Mouse (Mus musculus): ENCODE results near the gene Sdk2. TPM values are rescaled to one million over a fixed set of nuclear protein-coding genes. Genes with fewer than 3 reads are reported as not detected.
A peak's percentile ranks its signal among the peaks of the same experiment; 100 is the strongest.

Sdk2 gene
- total RNA-seq, 2 experiments from 2014 or later, result not detected

DNA sequence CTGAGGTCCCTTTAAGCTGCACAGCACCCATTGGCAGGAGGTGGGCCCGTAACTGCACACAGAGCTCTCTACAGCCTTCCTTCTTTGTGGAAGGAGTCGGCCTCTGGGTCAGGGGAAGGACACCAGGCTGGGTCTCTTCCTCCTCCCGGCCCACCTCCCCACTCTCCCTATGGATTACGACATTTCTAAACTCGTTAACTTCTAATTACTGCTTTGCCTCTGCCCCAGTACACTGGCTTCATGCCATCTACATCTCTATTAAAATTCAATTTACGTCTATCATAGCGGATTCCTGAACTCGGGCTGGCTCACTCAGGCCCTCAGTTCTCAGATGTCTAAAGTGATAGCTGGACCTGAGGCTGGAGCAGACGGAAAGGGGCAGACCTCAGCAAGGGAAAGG, 133.2 kb downstream of the Sdk2 start:
- ATAC-seq (replicated peaks; ENCODE audit: poor library complexity), result no peak

DNA sequence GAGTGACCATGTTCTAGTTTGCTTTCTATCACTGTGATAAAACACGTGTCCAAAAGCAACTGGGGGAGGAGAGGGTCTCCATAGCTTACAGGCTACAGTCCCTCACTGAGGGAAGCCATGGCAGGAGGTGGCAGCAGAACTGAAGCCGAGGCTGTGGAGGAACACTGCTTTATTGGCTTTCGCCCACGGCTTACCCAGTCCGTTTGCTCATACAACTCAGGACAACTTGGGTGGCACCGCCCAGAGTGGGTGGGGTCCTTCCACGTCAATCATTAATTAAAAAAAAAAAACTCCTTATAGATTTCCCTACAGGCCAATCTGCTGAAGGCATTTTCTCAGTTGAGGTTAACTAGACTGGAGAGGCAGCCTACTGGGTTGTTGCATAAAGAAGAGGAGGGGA, 133.9 kb downstream of the Sdk2 start:
- no peak for ATAC-seq (replicated peaks; ENCODE audit: poor library complexity)

DNA sequence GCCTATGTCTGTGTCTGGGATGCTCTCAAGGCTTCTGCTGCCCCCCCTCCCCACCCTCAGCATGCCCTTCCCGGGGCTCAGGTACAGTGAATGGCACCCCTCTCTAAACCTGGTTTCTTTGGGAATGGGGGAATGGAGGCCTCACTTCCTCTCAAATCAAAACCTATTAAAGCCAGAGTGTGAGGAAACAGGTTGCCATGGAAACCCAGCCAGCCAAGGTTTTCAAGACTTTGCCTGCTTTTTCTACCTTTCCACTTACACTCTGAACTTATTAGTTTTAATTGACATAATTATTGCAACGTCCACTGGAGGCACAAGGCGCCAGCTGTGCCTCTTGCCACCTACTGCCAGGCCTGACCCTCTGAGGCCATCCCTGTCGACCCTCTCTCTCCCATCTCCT, 135.1 kb downstream of the Sdk2 start:
- no peak for ATAC-seq (replicated peaks; ENCODE audit: poor library complexity)

DNA sequence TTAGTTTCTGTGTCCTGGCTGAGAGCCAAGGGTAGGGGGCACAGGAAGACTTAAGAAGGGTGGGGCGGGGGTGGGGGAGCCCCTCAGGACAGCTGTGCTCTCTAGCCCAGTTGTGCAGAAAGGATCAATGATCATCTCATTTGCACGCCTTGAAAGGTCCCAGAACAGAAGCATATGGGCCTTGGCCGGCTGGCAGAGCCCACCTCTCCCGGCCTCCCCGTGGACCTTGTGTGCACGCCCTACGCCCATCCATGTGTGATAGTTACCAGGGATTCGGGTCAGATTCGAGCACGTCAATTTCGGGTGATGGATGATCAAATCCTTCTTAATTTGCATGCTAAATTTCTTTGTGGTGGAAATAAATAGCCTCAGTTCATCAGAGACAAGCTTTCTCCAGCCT, 136.7 kb downstream of the Sdk2 start:
- no peak for ATAC-seq (replicated peaks; ENCODE audit: poor library complexity)

DNA sequence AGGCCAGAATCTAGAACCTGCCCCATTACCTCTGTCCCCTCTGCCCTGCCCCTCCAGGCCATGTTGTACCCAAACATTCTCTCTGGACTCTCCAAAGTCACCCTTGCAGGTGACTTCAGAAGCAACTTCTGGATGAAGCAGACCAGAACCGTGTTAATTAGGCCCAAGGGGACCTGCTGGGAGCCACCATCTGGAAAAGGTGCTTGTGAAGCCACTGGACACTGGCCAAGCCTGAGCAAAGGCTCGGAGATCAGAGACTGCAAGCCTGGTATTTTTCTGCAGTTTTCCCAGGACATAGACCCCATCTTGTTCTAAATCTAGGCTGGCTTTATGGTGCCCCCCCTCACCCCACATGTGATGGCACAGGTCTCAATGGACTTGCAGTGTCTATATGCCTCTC, 138.0 kb downstream of the Sdk2 start:
- no peak for ATAC-seq (replicated peaks; ENCODE audit: poor library complexity)

DNA sequence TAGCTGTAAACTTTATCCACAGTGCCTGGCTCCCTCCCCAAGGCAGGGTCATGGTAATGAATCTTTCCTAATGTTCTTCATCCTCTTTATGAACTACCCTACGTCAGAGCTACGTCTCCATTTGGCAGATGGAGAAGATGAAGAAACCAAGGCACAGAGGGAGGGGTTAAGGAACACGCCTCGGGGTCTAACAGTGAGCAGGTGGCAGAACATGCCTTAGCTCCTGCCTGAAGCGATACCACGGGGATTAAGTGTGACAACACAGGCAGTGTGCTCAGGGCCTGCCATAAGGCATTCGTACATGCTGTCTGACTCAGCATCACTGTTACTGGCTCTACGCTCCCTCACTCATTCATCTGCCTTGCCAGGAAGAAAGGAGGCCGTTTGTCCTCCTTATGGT, 138.6 kb downstream of the Sdk2 start:
- ATAC-seq (replicated peaks; ENCODE audit: poor library complexity), result no peak

DNA sequence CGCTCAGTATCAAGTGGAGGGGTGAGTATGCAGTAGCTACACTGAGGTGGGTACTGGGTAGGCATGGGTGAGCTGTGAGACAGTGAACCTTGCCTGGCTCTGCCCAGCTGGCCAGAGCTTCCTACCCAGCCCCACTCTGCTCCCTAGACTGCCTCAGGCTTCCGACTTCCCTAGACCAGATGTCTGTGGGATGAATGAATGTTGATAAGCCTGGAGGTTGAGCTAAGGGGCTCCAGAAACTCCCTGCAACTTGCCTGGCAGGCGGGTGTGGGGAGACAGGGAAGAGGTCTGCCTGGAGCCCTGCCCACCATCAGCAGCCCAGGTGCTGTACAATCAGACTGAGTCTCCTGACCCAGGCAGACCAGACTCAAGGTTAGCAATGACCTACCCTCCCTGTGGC, 139.0 kb downstream of the Sdk2 start:
- ATAC-seq (replicated peaks; ENCODE audit: poor library complexity), result no peak

DNA sequence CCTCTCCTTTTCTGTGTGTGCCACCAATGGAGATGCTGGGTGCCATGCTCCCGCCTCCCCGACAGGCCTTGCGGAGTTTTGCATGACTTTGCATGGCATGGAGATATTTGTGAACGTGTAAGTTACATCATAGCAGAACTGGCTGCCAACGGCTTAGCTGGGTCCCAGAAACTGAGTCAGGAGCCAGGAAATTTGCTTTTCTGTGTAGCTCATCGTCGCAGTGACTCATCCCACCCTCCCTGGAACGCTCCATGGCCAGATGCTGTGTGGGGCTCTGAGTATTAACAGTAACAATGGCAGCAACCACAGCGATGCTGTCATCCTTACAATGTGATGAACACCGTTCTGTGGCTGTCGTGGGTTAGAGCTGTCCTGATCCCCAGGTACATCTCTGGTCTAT, 139.6 kb downstream of the Sdk2 start:
- ATAC-seq (replicated peaks; ENCODE audit: poor library complexity), result no peak

DNA sequence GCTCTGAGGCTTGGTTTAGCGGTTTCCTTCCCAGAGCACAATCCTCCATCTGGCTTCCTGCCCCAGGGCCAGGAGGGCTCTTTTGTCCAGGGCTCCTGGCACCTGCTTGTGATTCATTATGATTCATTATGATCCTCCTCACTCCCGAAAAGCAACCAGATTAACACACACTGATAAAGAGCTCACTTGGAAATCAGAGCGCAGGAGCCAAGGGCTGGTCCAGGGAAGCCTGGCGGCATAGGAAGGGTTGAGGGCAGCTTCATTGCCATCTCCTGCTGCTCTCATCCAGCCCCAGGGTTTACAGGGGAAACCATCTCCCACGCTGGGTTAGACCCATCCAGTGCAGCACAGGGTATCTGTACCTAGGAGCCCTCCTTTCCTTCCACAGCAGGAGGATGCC, 143.7 kb downstream of the Sdk2 start:
- ATAC-seq (replicated peaks; ENCODE audit: poor library complexity), result no peak

DNA sequence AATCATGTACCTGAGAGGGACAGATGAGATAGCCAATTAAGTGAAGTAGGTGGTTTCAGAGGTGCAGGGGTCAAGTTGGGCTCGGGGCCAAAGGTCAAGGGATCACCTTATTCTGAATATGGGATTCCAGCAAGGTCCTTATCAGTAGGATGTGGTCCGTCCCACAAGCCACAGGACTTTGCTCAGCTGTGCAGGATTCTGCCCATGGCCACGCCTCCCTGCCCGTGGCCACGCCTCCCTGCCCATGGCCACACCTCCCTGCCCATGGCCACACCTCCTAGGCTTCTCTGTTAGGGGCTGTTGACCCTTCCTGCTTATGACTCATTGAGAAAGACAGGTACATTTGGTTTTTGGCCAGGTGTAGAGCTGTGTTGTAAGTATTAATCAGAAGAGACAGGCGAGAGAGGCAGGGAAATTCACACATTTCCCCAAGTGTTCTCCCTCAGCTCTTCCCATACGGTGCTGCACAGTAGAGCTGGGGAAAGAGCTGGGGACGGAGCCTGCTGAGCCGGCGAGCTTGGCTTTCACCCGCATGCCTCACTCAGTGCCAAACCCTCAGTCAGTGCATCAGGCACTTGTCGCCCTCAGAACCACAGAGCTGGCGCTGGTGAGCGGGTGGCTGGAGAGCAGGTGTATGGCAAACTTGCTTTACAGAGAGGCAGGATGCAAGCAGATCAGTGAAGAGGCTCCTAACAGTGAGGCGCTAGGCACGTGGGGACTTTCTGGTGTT, 163.6 kb downstream of the Sdk2 start:
- peak; percentile 31; the same call in 1 of the 2 replicates for ATAC-seq (replicated peaks; ENCODE audit: poor library complexity)

DNA sequence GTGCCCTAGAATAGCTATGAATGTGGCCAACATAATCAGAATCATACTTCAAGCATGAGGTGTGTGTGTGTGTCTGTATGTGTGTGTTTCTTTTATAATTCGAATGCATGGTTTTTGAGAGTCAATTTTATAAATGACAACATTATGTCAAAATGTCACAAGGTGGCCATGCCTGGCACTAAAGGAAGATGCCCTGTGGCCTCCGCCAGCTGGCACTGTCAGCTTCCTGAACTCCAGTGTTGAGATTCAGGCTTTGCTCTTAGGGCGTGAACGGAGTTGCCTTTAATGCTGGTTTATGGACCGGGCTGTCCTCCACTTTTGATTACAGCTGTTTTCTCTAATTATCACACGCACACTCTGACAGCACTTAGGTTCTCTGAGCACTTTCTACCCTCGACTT, 164.9 kb downstream of the Sdk2 start:
- ATAC-seq (replicated peaks; ENCODE audit: poor library complexity), result no peak

DNA sequence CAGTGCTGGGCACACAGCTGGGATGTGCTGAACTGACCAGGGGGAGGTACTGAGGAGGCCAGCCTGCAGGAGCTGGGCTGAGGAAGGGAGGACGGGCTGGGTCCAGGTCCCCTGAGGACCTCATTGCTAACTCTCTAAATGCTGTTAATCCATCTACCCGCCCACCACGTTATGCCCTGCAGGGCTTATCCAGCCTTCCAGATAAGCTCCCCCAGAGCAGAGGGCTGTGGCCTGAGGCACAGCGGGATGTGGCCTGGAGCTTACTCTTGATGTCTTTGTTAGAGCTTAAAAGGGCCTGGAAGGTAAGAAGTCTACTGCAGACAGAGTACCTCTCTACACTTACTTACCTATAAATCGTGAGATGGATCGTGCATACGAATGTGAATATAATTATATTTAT, 168.2 kb downstream of the Sdk2 start:
- no peak for ATAC-seq (replicated peaks; ENCODE audit: poor library complexity)

DNA sequence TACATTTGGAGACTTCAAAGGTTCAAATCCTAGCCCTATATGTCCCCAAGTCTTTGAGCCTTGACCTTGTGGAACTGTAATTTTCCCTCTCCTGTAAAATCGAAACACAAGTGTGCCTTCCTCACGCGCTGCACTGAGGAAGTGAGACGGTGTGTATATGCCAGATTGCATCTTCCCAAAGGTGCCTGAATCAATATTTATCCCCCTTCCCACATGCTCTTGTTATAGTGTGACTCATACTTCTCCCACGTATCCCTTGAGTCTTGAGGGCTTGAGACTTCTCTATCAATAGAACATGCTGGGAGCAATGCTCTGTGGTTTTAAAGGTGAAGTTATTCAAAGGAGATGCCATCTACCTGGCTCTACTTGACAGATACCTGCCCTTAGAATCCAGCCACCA, 170.8 kb downstream of the Sdk2 start:
- ATAC-seq (replicated peaks; ENCODE audit: poor library complexity), result no peak

DNA sequence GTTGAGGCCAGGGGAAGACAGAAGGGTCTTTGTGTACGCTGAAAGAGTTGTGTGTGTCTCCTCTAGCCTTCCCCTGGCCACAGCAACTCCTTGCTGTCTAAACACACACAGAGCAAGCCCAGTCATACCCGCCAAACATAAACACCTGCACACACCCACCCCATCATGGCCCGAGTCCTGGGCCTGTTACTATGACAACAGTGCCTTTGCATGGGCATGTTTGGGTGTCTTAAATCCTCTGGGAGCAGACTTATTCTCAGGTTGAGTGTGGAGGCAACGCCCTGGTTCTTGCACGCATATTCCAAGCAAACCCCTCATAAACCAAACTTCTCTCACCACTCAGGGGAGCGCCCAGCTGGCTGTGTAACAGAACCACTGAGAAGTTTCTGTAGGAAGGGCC, 173.9 kb downstream of the Sdk2 start:
- no peak for ATAC-seq (replicated peaks; ENCODE audit: poor library complexity)

DNA sequence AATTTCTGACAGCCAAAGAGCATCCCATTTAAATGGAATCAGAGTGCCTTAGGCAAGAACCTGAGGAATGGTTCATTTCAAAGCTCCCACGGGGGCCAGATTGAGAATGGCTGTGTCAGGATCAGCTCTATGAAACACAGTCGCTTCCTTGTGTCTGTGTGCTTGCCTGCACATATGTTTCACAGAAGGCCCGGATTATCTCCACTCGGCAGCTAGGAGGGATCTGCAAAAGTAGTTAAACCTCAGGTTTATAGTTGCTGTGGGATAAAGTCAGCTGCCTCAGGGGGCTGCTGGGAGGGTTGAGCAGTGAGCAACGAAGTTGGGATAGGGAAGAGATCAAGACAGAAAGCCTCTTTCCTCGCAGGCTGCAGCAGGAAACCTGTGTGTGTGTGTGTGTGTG, 174.8 kb downstream of the Sdk2 start:
- no peak for ATAC-seq (replicated peaks; ENCODE audit: poor library complexity)

DNA sequence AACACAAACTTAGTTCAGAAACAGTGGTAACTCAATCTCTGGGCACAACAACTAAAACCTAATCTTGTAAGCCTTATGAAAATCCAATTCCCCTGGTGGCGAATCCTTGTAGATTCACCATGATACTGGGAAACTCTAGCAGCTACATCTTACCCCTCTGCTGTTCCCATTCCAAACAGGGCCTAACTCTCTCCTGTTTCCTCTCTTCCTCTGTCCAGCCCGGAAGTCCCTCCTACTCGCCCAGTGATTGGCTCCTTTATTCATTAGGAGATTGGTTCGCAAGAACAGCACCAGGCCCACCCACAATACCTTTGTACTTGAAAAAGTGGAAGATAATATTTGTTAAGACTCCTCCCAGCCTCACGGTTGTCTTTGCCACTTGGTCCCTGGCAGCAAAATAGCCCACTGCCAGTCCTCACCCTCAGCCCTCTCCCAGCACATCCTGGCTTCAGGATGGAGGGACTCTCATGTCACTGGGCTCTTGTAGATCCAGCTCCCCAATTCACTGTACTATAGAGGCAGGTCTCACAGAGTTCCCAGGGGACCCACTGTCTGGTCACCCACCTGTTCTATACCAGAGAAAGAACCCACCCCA, 178.6 kb downstream of the Sdk2 start:
- no peak for ATAC-seq (replicated peaks; ENCODE audit: poor library complexity)

DNA sequence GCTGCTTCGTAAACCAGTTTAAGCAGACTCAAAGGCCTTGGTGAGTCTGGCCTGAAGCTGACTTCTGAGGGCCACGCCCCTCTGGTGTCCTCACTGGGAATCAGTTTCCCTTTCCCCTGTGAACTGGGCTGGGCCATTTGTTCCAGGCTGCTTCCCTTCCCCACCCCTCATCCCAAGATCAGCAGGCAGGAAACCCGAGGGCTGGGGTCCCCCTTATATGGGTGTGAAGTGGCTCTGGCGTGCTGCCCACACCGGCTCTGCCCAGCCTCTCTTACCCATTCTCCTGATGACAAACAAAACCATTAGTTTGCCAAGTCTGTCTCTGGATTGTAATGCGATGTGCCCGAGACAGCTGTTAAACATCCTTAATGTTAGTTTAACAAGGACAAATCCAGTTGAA, 180.5 kb downstream of the Sdk2 start:
- no peak for ATAC-seq (replicated peaks; ENCODE audit: poor library complexity)

DNA sequence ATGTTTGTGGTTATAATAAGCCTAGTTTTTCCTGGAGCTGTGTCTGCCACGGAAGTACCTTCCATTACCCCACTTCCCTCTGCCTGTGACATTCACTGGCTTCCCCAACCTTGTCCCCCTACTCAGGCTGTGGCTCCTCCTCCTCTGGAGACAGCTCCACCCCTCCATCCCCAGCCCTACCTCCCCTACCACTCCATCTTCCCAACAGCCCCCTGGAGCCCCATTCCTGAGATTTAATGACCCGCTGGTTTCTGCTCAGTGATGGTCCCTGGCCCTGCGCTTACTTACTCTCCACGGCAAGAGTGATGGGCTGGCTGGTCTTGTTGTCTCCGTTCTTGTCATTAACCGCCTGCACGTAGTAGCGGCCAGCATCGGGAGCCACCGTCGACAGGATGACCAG, 181.9 kb downstream of the Sdk2 start:
- ATAC-seq (replicated peaks; ENCODE audit: poor library complexity), result no peak

DNA sequence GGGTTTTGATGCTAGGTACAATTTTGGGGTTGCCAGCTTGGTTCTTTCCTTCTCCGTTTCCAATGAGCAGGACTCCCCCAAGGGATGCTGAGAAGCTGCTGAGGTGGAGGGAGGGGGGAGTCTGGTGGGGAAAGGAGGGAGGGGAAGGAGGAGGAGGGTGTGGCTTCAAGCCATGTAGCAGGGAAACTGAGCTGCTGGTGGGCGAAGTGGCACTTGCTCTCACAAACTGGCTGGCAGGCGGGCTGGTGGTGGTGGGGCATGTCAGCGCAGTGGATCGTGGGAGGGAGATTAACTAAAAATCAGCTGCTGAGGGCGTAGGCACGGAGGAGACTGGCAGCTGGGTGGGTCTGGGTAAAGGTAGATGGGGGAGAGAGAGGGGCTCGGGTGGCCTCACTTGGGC, 183.8 kb downstream of the Sdk2 start:
- ATAC-seq (replicated peaks; ENCODE audit: poor library complexity), result no peak

DNA sequence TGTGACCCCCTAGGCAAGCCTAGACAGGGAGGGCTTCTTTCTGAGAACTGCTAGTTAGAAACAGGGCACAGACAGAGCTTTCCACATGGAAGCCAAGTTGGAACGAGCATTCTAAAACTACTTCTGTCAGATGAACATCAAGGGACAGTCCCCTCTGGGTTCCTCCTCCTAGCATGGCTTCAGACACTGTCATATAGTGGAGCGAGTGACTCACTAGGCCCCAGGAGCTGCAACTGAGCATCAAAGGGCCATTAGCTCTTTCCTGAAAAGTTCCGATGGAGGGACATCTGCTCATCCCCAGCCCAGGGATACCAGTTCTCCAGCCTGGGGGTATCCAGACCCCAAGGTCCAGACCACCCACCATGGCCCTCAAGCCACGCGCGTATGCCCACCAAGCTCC, 185.0 kb downstream of the Sdk2 start:
- ATAC-seq (replicated peaks; ENCODE audit: poor library complexity), result no peak

DNA sequence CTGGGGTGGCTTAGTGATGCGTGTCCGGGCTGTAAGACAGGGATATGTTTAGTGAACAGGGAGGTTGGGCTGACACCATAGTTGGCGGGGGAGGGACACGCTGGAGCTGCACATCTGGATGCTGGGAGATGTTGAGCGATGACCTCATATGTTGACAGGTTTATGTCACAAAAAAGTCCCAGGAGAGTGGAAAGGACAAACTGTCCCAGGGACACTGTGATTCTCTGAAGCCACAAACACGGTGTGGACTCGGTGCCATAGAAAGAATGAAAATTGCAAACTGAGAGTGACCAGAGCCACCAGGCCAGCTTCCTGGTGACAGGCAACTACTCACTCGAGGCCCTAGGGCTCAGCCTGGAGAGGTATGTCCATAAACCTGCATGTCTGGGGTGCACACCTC, 199.8 kb downstream of the Sdk2 start:
- no peak for ATAC-seq (replicated peaks; ENCODE audit: poor library complexity)

DNA sequence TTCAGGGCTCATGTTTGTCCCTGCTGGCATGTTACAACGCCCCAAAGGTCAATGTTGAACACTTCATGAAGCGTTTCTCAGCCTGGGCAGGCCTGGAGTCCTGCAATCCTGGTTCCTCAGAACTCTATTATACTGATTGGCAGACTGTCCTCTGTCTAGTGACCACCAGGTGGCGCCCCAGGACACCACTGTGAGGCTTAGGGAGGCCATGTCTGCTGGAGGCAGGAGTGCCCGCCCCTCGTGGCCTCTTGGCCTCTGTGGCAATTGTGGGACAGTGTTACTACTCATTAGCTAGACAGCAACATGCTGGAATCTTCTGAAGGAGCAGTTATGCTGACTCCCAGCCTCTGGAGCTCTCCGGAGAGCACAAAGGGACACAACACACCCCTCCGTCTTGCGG, 201.2 kb downstream of the Sdk2 start:
- ATAC-seq (replicated peaks; ENCODE audit: poor library complexity), result peak; percentile 98

DNA sequence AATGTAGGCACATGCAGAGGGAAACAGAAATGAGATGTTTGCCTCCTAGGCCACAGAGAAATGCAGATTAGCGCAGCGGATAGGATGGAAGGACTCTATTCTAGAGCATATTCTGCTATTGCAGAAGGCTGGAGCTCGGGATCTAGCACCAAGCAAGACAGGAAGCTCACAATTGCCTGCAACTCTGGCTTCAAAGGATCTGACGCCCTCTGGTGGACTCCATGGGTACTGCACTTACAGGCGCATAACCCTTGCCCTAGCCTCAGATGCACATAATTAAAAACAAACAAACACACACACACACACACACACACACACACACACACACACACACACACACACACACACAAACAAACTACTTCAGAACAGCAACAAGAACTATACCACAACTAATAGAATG, 203.4 kb downstream of the Sdk2 start:
- ATAC-seq (replicated peaks; ENCODE audit: poor library complexity), result peak; percentile 49; the same call in 1 of the 2 replicates
